Mouse (Mus musculus): ENCODE measurements at regions not wholly inside any gene's neighbourhood (a gene's known extent, or its start where the extent isn't known, plus 50 kb on each side); places are given as distances from the start of the nearest gene placed in this dataset.
"Not testable (repeated sequence)": the region's sequence is repeated elsewhere in the genome, so short reads cannot be mapped to it uniquely, and the experiment has no call there.

DNA sequence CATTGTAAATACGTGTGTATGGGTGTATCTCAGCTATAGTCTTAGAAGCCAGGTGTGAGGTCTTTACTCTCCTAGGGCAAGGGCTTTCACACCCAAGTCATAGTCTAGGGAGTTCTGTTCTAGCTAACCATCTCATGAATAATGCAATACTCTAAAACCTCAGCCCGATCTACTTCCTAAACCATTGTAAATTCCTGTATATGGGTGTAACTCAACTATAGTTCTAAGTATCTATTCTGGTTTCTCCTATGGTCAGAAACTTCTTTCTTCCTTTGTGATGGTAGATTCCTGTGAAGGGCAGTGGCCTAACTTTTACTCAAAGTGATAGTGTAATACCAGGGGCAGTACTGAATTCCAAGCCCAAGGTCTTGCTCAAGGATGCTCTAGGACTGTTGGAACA is 58.7 kb upstream of the Srd5a3 start:
- DNase-seq (ENCODE audit: low read depth, low spot score) = not testable (repeated sequence)

DNA sequence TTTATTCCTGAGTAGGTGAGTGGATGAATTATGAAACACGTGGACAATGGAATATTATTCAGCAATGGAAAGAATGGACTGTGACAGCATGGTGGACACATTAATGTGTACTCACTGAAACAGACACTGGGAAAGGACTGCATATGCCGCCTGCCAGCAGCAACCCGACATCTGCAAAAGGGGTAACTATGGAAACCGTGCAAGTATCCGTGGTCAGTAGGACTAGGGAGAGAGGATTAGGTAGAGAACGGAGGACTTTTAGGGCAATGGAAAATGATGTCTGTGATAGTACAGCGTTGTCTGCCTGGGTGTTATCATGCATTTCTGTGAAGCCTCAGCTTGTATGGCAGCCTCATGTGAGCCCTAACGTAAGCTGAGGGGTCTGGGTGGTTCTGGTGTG is 59.6 kb upstream of the Srd5a3 start:
- DNase-seq (ENCODE audit: low read depth, low spot score) = no peak

DNA sequence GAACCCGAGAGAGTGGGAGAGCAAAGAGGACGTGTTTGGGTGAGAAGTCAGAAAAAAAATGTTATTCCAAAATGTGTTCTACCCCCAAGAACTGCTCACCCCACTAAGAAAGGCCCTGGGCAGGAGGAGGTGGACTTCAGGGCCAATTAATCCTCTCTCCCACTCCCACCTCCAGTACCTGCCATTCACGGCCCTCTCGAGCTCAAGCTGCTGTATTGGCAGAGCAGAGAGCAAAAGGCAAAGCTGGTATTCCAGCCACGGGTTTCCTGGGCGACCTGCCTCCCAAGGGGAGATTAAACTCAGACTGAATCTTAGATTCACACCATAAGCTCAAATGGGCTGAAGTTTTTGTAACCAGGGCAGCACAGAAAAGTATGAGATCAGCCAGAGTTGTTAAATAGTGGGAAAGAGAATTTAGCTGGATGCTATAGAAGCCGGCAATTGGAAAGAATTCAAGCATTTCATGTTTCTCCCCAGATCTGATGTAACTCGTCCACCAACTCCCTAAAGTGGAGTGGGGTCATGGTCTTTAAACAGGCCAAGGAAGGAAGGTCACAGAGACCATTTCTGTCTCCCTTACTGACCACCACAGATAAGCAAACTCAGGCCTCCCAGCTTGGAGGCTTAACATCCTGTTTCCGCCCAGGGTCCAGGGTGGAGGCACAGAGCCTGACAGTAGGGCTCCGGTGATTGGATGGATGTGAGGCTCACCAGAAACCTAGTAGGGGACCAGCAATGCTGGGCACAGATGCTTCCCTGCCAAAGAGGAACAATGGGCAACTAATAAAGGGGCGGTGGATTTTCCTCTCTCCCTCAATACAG is 60.7 kb upstream of the Srd5a3 start:
- DNase-seq (ENCODE audit: low read depth, low spot score) = no peak

DNA sequence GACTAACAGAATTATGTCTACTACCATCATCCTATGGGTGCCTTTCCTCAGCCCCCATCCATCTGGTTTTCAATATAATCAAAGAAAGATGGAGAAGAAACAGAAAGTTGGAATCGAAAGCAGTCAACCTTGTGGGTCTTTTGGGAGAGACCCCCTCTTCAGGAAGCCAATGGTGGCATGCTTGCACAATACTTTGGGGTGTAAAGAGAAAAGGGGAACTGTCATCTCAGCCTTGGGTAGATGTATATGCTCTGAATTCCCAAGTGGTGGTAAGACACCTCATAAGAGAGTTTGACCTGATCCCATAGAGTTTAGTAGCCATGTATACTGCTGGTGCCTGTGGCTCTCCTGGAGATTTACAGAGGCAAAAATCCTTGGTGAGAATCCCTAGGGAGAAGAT is 61.6 kb upstream of the Srd5a3 start:
- no peak for DNase-seq (ENCODE audit: low read depth, low spot score)

DNA sequence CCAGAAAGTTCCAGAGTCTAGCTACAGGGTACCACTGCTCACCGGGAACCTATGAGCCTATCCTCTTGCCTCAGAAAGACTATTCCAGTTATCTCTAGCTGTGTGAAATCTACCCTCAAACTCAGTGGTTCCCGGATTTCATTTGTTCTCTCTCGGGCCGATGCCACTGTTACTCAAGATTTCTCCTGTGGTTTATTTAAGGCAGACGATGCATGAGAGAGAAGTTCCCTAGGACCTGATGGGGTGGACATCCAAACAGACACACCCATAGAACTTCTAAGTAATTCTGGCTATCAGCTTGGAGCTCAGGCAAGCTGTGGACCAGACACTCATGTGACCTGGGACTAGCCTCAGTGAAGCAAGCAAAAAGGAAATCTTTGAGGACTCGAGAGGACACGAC is 63.8 kb upstream of the Srd5a3 start:
- DNase-seq (ENCODE audit: low read depth, low spot score) = no peak

DNA sequence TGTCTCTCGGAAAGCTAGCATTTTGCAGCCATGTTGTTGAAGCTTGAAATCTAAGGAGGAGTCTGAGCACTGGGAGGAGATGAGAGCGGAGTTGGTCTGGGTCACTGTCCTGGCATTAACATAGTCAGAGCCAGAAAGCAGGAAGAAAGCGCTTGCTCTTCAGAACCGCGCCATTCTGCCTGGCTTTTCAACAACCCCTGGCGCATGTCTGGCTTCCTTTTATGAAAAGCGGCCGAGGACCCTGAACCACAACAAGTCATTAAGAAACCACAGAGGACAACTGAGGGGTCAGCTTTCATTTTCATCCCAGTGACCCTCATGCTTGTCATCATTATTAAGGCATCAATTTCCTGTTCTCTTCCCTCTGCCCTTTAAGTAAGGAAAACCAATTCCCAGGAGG is 64.7 kb upstream of the Srd5a3 start:
- DNase-seq (ENCODE audit: low read depth, low spot score) = no peak

DNA sequence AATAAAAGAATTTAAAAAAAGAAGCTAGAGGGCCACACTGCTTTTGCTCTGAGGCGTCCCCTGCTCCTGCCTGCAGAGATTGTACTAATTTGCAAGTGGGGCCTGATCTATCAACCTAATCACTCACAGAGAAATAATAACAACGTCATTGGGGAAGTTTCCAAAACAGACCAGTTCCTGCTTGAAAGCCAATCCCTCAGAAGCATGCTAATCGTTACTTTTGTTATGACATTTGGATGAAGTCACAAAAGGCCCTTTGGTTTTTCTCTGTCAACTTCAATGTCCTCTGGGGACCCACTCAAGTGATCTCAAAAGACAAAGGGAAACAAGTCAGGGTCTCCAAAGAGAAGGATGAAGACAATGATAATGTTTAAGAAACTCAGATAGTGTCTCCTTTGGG is 72.2 kb upstream of the Srd5a3 start:
- DNase-seq (ENCODE audit: low read depth, low spot score) = no peak

DNA sequence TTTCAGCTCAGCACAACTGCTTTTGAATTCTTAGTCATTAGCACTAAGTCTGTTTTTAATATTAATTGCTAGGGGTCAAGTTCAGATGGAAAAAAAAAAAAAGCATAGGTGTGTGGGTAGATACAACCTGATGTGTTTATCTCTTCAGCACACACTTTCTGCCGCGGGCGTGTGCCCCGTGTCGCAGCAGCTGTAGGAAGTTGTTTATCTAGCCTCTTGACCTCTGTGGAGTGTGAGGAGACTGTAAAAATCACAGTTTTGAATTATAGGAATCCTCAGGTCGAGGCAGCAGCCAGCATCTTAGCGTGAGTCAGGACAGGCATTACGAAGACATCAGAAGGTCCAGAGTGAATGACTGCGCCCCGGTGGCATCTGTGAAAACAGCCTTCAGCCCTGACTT is 72.8 kb upstream of the Srd5a3 start:
- DNase-seq (ENCODE audit: low read depth, low spot score) = no peak

DNA sequence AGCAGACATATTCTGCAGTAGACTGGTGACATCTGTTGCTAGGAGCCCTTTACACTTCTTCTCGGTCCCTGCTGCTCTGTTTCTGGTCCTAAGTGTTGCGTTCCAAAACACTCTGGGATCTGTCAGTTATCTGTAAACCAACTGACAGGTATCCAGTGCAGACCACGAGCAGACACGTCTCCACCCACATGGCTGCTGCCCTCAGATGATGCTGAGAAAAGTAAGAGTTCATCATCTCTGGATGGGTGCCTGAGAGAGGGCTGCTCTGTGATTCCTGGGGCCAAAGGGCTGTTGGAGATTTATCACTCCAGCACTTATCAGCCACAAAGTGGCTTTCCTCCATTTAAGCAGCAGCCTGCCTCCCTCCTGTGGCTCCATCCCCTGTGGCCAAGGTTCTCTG is 74.3 kb upstream of the Srd5a3 start:
- DNase-seq (ENCODE audit: low read depth, low spot score) = no peak

DNA sequence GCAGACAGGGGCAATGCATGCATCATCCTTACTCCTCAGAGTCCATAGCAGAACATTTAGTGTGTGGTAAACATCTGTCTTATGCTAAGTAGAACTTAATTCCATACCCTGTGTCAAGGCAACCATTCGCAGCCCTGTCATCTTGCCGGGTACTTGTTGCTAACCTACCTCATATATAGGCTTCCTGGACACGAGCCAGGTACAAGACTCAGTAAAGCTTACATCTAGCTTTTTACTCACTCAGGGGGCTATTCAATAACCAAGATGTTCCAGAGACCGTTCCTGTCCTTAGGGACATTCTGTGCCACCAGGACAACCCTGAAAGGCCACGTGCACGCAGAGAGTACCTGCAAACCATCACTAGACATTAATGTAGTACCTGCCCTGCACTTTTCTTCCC is 74.8 kb upstream of the Srd5a3 start:
- no peak for DNase-seq (ENCODE audit: low read depth, low spot score)

DNA sequence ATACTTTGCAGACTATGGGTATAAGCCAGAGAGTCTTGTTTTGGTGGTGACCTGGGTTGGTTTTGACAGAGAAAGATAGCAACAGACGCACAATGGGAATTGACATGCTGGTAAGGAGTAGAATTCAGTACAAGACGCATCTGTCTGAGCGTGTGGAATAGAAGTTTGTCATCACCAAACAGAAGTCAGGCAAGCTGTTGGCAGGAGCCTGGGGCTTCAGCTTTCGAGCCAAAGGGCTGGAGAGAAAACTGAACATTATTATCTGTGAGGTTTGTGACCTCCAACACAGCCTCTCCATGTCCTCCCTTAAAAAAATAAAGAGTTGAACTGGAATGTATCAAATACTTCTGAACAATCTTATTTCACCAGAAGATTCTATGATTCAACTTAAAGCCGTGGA is 75.4 kb upstream of the Srd5a3 start:
- DNase-seq (ENCODE audit: low read depth, low spot score) = no peak

DNA sequence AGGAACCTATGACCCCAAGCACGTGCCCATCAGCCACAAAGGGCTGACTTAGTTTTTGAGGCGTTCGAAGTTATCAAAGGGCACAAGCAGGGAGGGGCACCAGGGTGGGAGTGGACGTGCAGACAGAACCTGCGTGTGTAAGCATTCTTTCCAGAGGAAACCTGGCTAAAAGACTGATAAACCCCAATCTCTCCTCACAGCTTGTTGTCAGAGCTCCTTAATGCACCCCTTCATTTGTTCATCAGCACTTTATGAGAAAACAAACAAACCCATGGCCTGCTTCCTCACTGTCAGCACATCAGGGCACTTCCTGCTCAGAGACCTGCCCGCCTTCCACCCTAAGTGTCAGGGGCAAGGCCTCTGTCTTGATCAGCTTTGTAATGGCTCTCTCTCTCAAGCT is 76.6 kb upstream of the Srd5a3 start:
- no peak for DNase-seq (ENCODE audit: low read depth, low spot score)

DNA sequence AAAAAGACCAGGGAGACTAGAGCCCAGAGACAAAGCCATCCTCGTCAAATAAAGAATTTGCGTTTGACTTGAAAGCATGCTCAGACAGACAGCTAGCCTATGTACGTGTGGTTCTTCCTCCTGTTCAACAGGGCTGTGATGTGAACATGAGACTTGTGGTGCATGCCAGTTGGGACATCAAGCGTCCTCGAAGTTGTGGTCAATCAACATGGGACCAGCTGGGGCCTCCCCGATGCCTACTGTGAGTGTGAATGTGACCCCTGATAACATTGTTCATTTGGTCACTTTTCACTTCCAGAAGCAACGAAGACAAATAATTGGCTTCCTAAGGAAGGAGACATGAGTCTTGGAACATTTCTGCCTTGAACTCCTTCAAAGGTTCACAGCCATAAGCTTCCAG is 79.8 kb upstream of the Kdr start:
- no peak for DNase-seq (ENCODE audit: low read depth, low spot score)

DNA sequence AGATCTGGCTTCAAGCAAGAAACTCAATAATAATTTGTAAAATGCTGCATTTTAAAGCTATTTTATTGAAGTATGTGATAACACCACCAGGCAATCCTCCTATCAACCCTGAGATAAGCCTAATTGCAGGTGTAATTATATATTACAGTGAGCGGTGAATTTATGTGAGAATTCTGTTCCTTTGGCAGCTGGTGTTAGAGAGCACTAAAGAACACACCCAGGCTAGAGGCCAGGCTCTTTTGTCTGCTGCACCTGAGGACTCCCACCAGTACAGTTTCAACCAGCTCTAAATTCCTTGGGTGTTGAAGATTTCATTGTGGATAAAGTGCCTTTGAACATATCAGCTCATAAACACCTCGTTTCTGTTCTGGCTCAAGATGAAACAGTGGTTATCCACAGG is 77.6 kb upstream of the Kdr start:
- DNase-seq (ENCODE audit: low read depth, low spot score) = no peak

DNA sequence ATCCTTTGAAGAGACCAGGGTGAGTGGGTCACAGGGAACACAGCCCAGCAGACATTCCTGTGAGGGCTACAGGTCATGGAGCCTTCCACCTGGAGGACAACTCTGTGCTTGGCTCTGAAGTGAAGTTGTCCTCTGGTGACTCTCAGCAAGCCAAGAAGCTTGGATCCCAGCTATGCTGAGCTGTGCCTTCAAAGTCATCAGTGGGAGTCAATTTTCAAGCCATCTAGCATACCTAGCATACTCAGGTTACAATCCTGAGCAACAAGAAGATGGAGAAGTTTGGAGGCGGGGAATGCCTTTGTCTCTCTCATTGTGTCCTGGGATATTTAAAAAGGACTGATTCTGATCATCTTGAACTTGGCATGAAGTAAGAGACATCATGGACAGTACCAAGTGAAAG is 74.5 kb upstream of the Kdr start:
- no peak for DNase-seq (ENCODE audit: low read depth, low spot score)

DNA sequence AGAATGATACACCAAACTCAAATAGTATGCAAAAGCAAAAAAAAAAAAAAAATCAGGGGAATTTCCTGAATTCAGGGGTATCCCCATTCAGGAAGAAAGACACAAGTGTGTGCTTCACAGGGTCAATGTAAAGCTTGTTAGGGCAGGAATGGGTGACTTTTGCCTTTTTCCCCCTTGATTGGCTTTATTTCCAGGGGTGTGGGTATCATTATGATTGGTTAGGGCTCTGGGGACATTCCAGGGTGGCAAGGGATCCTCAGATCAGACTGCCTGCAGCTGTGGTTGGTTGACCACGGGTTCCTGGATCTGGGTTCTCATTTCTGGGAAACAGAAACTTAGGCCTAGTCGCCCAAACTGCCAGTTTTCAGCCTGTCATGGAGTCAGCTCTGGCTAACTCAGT is 73.4 kb upstream of the Kdr start:
- DNase-seq (ENCODE audit: low read depth, low spot score) = no peak

DNA sequence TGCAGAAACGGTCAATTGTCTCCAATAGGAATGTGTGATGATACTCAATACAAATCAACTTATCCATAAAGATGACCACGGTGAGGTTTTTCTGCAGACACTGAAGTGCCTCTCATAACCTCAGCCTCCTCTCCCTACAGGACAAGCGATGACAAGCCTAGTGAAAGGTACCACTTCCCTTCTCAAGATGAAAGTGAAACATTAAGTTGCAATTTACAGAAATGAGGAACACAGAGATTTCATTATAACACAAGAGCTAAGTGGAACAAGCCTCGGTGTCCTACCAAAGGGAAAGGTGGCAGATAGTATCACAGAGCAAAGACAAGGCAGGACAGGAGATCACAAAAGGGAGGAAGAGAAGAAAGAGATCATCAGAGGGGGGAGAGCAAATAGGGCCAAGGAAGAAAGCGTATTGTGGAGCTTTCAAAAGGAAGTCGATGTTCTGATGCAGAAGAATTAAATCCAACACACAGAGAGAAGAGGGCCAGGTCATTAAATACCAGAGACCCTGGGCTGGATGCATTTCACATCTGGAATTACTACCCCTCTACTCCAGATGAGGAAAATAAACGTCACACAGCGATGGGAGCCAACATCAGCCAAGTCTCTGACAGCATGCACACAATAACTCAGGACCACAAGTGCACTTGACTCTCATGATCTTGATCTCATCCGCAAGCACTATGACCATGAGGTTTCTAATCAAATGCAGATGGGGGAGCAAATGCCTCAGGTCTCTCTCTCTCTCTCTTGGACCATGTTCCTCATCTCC is 70.0 kb upstream of the Kdr start:
- DNase-seq (ENCODE audit: low read depth, low spot score) = no peak

DNA sequence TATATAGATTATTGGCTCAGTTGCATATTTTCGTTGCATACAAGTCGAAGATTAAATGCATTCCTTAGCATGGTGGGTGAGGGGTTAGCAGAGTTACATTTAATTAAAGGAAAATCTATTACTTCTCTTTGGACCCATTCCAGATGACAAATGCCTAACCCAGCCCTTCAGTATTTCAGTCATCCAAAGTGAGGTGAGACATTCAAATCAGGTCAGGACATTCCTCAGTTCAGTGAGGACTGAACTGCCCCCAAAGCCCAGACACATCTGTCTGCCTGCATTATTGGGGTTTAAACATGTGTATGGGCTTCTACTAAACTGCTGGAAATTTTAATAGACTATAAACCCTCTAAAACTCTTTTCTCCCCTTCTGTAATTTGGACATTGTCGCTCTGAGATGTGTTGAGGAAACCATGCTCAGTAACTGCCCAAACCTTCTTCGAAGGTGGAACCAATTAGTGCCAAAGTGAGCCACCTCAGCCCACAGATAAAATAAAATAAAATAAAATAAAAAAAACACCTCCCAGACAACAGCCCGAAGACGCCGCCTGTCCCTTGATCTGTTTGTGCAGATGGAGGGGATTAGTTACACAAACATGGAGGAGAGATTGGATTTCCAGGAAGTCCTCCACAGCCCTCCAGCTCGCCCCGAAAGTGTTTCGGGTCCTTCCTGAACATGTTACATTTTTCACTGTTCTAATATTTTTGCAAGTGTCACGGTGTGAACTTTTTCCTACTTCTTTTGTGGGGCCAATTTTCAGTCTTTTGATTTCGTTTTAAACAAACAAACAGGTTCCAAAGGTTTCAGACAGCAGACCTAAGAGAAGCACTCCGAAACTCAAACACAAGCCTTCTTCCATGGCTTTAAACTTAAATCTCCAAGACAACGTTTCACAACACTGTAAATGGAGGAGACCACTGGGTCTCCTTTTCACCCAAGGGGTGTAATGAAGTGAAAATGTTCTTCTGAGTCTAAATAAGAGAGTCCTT is 65.6 kb upstream of the Kdr start:
- no peak for DNase-seq (ENCODE audit: low read depth, low spot score)

DNA sequence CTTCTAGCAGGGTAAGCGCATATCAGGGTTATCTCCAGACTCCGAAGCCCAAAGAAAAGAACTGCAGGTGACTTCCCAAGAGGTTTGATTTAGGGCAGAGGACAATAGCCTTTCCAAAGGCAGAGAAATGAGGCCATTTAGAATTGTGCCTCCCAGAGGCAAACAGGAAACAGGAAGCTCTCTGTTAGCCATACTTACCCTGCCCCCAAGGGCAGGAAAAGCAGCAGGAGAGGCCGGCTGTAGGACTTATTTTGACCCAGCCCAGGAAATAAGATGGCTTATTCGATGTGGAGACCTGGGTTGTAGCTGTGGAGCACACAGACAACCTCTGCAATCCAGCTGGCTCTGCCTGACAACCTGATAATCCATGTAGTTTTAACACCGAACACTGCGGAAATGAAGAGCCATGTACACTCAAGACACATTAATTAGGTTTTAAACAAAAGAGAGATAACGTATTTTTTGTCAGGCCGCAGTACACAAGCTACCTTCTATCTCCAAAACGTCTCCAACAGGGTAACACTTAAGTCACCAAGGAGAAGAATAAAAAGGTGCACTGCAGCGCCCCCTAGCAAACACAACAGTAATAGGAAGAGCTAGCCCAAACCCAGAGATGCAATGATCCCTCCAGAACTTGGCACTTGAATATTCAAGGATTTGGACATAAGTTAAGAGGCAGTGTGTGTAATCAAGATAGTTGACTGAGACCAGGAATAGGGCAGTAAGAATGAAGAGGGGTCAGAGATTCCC is 62.4 kb upstream of the Kdr start:
- DNase-seq (ENCODE audit: low read depth, low spot score) = peak; percentile 26

DNA sequence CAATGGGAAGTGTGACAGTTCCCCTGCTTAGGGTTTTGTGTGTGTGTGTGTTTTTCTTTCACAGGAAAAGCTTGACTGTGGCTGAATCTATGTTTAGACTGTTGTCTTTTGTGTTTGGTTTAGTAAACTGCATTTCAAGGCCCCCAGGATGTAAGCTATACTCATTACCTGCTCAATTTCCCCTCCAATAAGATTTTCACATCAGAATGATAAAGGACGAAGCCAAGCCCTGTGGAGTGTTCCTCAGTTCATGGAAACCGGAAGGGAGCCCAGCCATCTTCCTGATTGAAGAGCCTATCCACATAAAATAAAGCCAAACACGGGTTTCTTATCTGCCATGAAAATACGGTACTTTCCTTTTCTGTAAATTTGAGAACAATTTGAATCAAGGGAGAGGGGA is 50.5 kb upstream of the Kdr start:
- no peak for DNase-seq (ENCODE audit: low read depth, low spot score)
